Mouse (Mus musculus): ENCODE measurements around the gene C530025M09Rik. TPM values are rescaled to one million over a fixed set of nuclear protein-coding genes. Genes with fewer than 3 reads are reported as not detected.

Gene C530025M09Rik
- total RNA-seq, 2 experiments from 2014 or later = 1.7 to 3.0 TPM

GRCm38 (mm10) chr2:149812899-149813298 is 18.1 kb downstream of the C530025M09Rik start:
- DNase-seq = no peak
- intact Hi-C loops (cut with DNase I) = no loop called here

DNA sequence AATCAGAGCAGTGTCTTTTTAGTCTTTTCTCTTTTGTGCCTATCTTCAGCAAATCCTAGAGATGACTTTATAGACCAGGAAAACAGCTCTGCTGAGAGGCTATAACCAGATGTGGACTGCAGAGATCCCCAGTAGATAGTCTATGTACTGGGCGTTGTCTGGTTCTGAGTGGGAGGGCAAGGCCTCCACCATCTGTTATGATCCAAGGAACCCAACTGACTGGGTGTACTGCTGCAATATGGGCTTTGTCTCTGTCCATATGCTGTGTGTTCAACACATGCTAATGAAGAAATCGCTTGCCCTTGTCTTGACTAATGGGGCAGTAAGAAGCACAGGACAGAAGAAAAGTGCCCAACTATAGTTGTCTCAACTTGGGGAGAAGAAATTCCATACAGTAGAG is 25.8 kb downstream of the C530025M09Rik start:
- no peak for DNase-seq
- intact Hi-C loops (cut with DNase I) = no loop called here

DNA sequence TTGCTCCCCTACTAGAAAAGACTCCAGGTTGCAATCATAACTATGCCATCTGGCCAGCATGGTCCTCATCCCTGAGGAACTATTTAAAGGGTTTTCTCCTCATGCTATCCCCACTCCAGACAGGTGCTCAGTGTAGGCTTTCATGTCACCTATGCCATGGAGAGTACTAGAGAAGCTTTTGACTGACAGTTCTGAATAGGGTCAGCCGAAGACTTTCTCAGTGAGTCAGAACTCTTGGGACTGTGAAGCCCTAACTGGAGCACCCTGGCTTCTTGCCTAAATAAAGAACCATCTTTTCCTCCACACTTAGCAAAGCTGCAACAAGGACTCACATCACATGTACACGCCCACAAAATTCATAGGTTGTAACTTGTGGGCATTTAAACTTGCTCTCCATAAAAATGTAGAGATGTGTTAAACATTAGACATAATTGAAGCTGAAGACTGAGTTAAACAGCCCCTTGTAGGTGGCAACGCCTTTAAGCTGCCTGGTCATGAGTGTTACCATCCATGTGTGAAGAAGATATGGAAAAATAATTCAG is 26.3 kb downstream of the C530025M09Rik start:
- no peak for DNase-seq
- intact Hi-C loops (cut with DNase I) = no loop called here

- DNase-seq = no peak
- intact Hi-C loops (cut with DNase I) = no loop called here
Measured at GRCm38 (mm10) chr2:149798613-149799012, 32.4 kb downstream of the C530025M09Rik start.

Other genes with a start within 250 kb of the C530025M09Rik start
- 10 to 100 TPM; 40.8 to 41.9 TPM for gene Syndig1, start 2.0 kb downstream of the C530025M09Rik start, total RNA-seq (2021)

Data from left cerebral cortex, postnatal 4 days (tissue).